Mouse (Mus musculus) ES-E14 (cell line): ENCODE measurements around the gene Pacrg.

Source experiments
- CHD2 ChIP-seq: IDR thresholded peaks from 2 replicates; pipeline ENCODE4 v1.6.1; 2014; ENCODE audit warnings: mild to moderate bottlenecking, low read depth, low read length, inconsistent platforms
- HCFC1 ChIP-seq: IDR thresholded peaks from 2 replicates; pipeline ENCODE4 v1.6.1; 2012; ENCODE audit warnings: low read length, inconsistent platforms, borderline replicate concordance; ENCODE audit not compliant: insufficient read depth
- MAFK ChIP-seq: IDR thresholded peaks from 2 replicates; pipeline ENCODE4 v1.6.1; 2014; ENCODE audit warnings: mild to moderate bottlenecking, low read depth, low read length, inconsistent platforms; ENCODE audit not compliant: insufficient read depth
- ZC3H11A ChIP-seq: IDR thresholded peaks from 2 replicates; pipeline ENCODE4 v1.6.1; 2012; ENCODE audit warnings: low read depth, mild to moderate bottlenecking, inconsistent platforms, low read length, borderline replicate concordance
- ZNF384 ChIP-seq: IDR thresholded peaks from 2 replicates; pipeline ENCODE4 v1.6.1; 2012; ENCODE audit warnings: low read depth, low read length, inconsistent platforms

- no peak for TF ChIP-seq MAFK
- no peak for TF ChIP-seq ZNF384
- no peak for TF ChIP-seq ZC3H11A
- no peak for TF ChIP-seq HCFC1
- no peak for TF ChIP-seq CHD2
These were observed 383.7 kb downstream of the Pacrg start for GRCm38 (mm10) chr17:10456409-10456808.
